Mouse (Mus musculus) thymus, adult 2 months (tissue): Measurements from ENCODE around the gene Mansc1.

Experiments
- CTCF ChIP-seq: fragments of 200-500 bp; IDR thresholded peaks from 2 replicates; pipeline ENCODE4 v1.5.1; 2012; ENCODE audit warnings: mild to moderate bottlenecking, control low read depth, low read length, moderate library complexity, borderline replicate concordance; ENCODE audit not compliant: control insufficient read depth, poor library complexity, insufficient read depth; ENCODE audit errors: extremely low read depth
- POLR2A ChIP-seq: fragments of 200-500 bp; IDR thresholded peaks from 2 replicates; pipeline ENCODE4 v1.6.1; 2012; ENCODE audit warnings: mild to moderate bottlenecking, low read length, control low read depth, moderate library complexity; ENCODE audit not compliant: control insufficient read depth, poor library complexity, insufficient read depth; ENCODE audit errors: extremely low read depth

DNA sequence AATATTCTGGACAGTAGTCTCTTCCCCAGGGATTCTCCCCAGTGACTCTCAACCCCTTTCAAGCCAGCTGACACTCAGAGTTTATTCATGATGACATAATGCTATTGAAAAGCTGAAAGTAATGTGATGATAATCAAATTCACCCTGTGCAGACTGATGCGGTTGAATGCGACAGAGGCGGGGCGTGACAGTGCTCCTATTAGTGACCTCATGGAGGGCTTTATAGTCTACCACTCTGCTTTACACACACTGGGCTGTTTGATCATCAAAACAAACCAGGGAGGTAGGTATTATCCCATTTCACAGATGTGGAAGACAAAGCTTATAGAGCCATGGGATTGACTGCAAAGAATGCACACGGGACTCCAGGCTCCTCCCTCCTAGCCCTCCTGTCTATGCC, 50.2 kb downstream of the Mansc1 start:
- TF ChIP-seq CTCF (no peak), POLR2A (no peak)
